Mouse (Mus musculus) embryonic facial prominence, embryonic 14.5 days (tissue): ENCODE data around the gene Gm38394. TPM values are rescaled to one million over a fixed set of nuclear protein-coding genes. Genes with fewer than 3 reads are reported as not detected.
"Not testable (repeated sequence)": the region's sequence is repeated elsewhere in the genome, so short reads cannot be mapped to it uniquely, and the experiment has no call there.

ENCODE experiments used
- ATAC-seq: fragments of 200-750 bp; cut with Nextera tagmentation; 2 replicates; pipeline ENCODE4 v1.8.0; 2017; ENCODE audit warnings: low read depth, moderate number of reproducible peaks, moderate TSS enrichment
- DNase-seq: peaks from one replicate; pipeline ENCODE4 v3.0.0-alpha.2; 2015; ENCODE audit warnings: low spot score
- H3K27ac ChIP-seq: fragments of 300-500 bp; sonication (generic); replicated peaks from 2 replicates; pipeline ENCODE4 v1.5.1; 2014; ENCODE audit warnings: low read depth, mild to moderate bottlenecking, low read length, moderate library complexity
- H3K27me3 ChIP-seq: fragments of 300-500 bp; sonication (generic); replicated peaks from 2 replicates; pipeline ENCODE4 v1.6.1; 2014; ENCODE audit warnings: low read length; ENCODE audit not compliant: control insufficient read depth, insufficient read depth
- H3K36me3 ChIP-seq: fragments of 300-500 bp; sonication (generic); 2 replicates; pipeline ENCODE4 v1.6.1; 2014; ENCODE audit warnings: low read length, mixed read lengths; ENCODE audit not compliant: control insufficient read depth, insufficient read depth
- H3K4me1 ChIP-seq: fragments of 300-500 bp; sonication (generic); 2 replicates; pipeline ENCODE4 v1.6.1; 2014; ENCODE audit warnings: antibody characterized with exemption, low read length; ENCODE audit not compliant: control insufficient read depth, insufficient read depth
- H3K4me2 ChIP-seq: fragments of 300-500 bp; sonication (generic); 2 replicates; pipeline ENCODE4 v1.6.1; 2014; ENCODE audit warnings: low read depth, mild to moderate bottlenecking, low read length, moderate library complexity, mixed read lengths
- H3K4me3 ChIP-seq: fragments of 300-500 bp; sonication (generic); 2 replicates; pipeline ENCODE4 v1.5.1; 2014; ENCODE audit warnings: low read depth, mild to moderate bottlenecking, low read length
- H3K9ac ChIP-seq: fragments of 300-500 bp; sonication (generic); 2 replicates; pipeline ENCODE4 v1.6.1; 2014; ENCODE audit warnings: low read depth, mild to moderate bottlenecking, low read length, moderate library complexity, mixed read lengths
- H3K9me3 ChIP-seq: fragments of 300-500 bp; sonication (generic); 2 replicates; pipeline ENCODE4 v1.6.1; 2016; ENCODE audit warnings: low read length; ENCODE audit not compliant: control insufficient read depth
- WGBS: fragments of 180-500 bp; shearing (Covaris S2); extraction: QIAGEN DNeasy Blood & Tissue Kit; methylation state at CpG from one replicate; pipeline ENCODE4 v1.1.7; 2014; 5-methylcytosine and 5-hydroxymethylcytosine counted together
- polyA plus RNA-seq: library from polyadenylated mRNA; unstranded; fragments of >200 nt; fragmentation: Nextera tagmentation; extraction: Ambion mirVana; gene quantifications from 2 replicates; pipeline ENCODE4 v1.2.1, GENCODE M21; 2014

Gm38394 gene
- polyA plus RNA-seq, 1 experiment from 2014 or later = 11.5 TPM

DNA sequence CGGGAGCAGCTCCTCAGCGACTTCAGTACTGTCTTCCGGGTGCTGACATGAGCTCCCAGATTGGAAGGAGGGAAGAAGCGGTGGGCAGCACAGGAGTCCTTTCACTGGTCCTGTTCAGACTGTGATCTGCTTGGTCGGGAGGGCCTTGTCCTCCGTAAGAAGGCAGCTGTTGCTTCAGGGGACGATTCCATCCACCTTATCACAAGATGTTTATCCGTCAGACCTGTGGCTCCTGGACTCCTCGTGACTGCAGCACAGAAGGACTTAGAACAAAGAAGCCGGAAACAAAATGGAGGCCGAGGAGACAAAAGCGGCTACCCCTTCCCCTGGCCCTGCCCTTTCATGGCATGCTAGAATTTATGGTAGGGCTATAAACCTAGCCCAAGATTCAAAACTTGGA, 9.1 kb upstream of the Gm38394 start:
- DNase-seq (no peak), ATAC-seq (no peak)
- no peaks in the 10 kb centered on the region for H3K9me3 ChIP-seq
- H3K36me3 ChIP-seq = no peaks in the 10 kb centered on the region
- no peak overlapping the region for H3K27ac ChIP-seq
- no peak overlapping the region for H3K4me2 ChIP-seq
- H3K4me1 ChIP-seq = no peaks in the 10 kb centered on the region
- no peaks in the 10 kb centered on the region for H3K27me3 ChIP-seq
- 85% methylated on average over 12 of the region's 12 CpGs for WGBS
- no peak overlapping the region for H3K4me3 ChIP-seq
- H3K9ac ChIP-seq = no peak overlapping the region

DNA sequence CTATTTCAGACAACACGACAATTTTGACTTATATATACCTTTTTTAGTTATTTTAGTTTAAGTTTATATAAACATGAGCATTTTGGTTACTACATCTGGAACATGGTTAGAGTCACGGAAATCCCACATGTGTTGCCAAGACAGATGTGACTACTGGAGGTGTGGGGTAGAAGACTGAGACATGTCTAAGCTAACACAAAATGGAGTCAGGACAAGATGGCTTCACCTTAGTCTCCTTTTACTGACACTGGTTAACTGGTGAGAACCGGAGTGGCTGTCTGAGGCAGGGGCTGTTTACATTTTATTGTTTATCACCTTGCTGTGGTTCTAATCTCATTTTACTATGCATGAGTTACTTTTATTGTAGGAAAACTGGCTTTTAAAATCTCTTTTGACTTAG, 7.5 kb upstream of the Gm38394 start:
- H3K4me3 ChIP-seq = no peak overlapping the region
- no peak for DNase-seq
- H3K4me1 ChIP-seq = no peaks in the 10 kb centered on the region
- H3K36me3 ChIP-seq = no peaks in the 10 kb centered on the region
- H3K9ac ChIP-seq = no peak overlapping the region
- 80% methylated on average over 3 of the region's 3 CpGs for WGBS
- no peak overlapping the region for H3K4me2 ChIP-seq
- H3K27ac ChIP-seq = no peak overlapping the region
- ATAC-seq = no peak
- no peaks in the 10 kb centered on the region for H3K9me3 ChIP-seq
- no peaks in the 10 kb centered on the region for H3K27me3 ChIP-seq

DNA sequence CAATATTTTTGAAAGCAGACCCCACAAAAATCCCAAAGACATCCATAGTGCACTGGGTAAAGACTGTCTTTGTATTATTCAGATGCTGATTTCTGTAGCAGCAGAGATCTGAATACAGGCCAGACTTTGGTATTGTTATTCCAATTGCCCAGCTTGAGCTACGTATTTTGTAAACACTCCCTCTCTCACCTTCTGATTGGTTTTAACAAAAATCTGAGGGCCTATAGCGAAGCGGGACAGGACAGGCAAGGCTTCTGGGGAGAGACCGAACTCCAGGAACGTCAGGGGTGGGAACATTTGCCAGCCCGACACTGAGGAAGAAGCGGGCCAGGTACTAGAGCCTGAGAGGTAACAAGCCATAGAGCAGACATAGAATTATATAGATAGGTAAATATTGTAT, 6.6 kb upstream of the Gm38394 start:
- Histone ChIP-seq H3K27me3 (no peaks in the 10 kb centered on the region), H3K36me3 (no peaks in the 10 kb centered on the region), H3K27ac (no peak overlapping the region), H3K4me1 (no peaks in the 10 kb centered on the region), H3K4me3 (no peak overlapping the region), H3K9me3 (no peaks in the 10 kb centered on the region), H3K9ac (no peak overlapping the region), H3K4me2 (no peak overlapping the region)
- WGBS = 44% methylated on average over 7 of the region's 7 CpGs
- no peak for DNase-seq
- no peak for ATAC-seq

DNA sequence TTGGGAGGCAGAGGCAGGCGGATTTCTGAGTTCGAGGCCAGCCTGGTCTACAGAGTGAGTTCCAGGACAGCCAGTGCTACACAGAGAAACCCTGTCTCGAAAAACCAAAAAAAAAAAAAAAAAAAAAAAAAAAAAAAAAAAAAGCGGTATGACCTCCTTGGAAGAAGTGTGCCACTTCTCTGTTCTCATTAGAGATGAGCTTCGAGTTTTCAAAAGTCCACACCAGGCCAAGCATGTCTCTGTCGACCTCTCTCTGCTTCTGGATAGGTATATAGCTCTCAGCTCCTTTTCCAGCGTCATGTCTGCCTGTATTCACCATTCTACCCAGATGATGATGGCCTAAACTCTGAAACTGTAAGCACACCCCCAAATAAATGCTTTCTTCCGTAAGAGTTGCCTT, 4.6 kb upstream of the Gm38394 start:
- not testable (repeated sequence) for H3K9ac ChIP-seq, H3K4me3 ChIP-seq, H3K27ac ChIP-seq, H3K4me2 ChIP-seq, H3K4me1 ChIP-seq, H3K9me3 ChIP-seq, H3K36me3 ChIP-seq, ATAC-seq, DNase-seq, H3K27me3 ChIP-seq
- 78% methylated on average over 7 of the region's 8 CpGs for WGBS

DNA sequence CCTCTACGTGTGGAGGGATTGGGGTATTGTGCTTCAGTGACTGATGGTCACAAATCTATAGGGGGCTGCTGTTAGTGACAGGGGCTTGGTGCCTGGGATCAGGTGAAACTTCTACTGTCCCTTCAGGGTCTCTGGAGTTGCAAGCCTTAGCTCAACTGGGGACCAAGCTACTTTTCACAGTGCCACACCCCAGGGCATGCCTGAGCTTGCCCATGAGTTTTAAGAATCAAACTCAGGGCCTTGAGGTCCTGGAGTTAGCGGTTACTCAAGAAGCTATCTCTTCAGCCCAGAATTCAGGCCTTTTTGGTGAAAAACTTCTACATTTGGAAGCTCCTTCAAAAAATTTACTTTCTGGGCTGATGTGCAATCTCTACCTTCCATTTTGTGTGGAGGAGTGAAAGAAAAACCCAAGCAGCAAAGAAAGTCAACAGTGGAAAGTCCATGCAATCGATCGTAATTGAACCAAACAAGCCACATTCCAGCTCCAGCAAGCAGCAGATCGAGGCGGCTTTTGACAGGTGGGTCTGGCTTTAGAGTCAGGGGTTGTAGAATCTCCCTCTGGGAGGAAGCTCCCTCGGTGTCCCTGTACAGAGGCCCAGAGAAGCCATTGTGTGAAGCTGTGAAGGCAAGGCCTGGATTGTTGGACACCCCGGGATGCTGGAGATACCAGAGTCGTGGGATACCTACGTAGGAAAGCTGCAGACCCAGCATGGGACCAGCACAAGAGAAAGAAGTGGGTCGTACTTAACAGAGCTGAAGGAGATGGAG, 3.3 kb upstream of the Gm38394 start:
- Histone ChIP-seq H3K36me3 (peaks cover 2% of the 10 kb centered on the region; the same call in 1 of the 2 replicates), H3K27ac (peak overlapping the region; percentile 44; the same call in 1 of the 2 replicates), H3K4me2 (no peak overlapping the region), H3K4me3 (no peak overlapping the region), H3K9ac (no peak overlapping the region), H3K4me1 (peaks cover 6% of the 10 kb centered on the region), H3K9me3 (no peaks in the 10 kb centered on the region), H3K27me3 (no peaks in the 10 kb centered on the region)
- 65% methylated on average over 11 of the region's 11 CpGs for WGBS
- ATAC-seq (no peak), DNase-seq (no peak)

DNA sequence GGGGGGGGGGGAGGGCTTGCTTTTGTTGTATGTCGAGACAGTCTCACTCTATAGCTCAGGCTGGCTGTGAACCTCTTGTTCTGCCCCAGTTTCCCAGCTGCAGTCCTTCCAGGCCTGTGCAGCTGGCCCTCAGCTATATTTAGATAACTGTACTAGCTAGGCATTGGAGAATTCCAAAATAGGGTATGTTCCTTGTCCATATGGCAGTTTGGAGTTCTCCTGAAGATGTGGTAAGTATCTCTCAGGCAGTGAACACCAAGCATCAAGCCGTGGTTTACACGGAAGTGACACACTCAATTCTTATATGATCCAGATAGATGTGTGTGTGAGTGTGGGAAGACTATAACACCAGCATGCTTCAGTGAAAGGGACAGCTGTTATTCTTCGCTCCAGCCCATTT, 2.3 kb upstream of the Gm38394 start:
- H3K27ac ChIP-seq = peak overlapping the region; percentile 44; the same call in 1 of the 2 replicates
- no peak overlapping the region for H3K4me2 ChIP-seq
- H3K4me3 ChIP-seq = no peak overlapping the region
- no peak for ATAC-seq
- peaks cover 12% of the 10 kb centered on the region; the same call in 1 of the 2 replicates for H3K36me3 ChIP-seq
- no peaks in the 10 kb centered on the region for H3K27me3 ChIP-seq
- no peak overlapping the region for H3K9ac ChIP-seq
- DNase-seq = peak; percentile 12
- 61% methylated on average over 4 of the region's 4 CpGs for WGBS
- peaks cover 14% of the 10 kb centered on the region for H3K4me1 ChIP-seq
- H3K9me3 ChIP-seq = no peaks in the 10 kb centered on the region

DNA sequence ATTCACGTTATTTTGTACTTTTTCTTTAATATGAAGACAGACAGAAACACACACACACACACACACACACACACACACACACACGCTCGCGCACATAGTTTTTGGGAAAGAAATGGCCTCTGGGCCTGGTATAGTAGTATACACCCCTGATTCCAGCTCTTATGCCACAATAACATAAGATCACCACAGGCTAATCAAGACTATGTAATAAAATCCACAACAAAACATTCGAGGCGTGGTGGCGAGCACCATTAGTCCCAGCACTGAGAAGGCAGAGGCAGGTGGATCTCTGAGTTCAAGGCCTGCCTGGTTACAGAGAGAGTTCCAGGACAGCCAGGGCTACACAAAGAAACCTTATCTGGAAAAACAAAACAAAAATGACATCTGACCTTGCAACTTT, 1.8 kb upstream of the Gm38394 start:
- no peak overlapping the region for H3K4me2 ChIP-seq
- H3K4me3 ChIP-seq = no peak overlapping the region
- DNase-seq (no peak), ATAC-seq (no peak)
- 95% methylated on average over 7 of the region's 7 CpGs for WGBS
- H3K27ac ChIP-seq = no peak overlapping the region; the same call in 1 of the 2 replicates
- H3K27me3 ChIP-seq = no peaks in the 10 kb centered on the region
- peaks cover 19% of the 10 kb centered on the region for H3K4me1 ChIP-seq
- peaks cover 17% of the 10 kb centered on the region for H3K36me3 ChIP-seq
- no peaks in the 10 kb centered on the region for H3K9me3 ChIP-seq
- H3K9ac ChIP-seq = no peak overlapping the region

DNA sequence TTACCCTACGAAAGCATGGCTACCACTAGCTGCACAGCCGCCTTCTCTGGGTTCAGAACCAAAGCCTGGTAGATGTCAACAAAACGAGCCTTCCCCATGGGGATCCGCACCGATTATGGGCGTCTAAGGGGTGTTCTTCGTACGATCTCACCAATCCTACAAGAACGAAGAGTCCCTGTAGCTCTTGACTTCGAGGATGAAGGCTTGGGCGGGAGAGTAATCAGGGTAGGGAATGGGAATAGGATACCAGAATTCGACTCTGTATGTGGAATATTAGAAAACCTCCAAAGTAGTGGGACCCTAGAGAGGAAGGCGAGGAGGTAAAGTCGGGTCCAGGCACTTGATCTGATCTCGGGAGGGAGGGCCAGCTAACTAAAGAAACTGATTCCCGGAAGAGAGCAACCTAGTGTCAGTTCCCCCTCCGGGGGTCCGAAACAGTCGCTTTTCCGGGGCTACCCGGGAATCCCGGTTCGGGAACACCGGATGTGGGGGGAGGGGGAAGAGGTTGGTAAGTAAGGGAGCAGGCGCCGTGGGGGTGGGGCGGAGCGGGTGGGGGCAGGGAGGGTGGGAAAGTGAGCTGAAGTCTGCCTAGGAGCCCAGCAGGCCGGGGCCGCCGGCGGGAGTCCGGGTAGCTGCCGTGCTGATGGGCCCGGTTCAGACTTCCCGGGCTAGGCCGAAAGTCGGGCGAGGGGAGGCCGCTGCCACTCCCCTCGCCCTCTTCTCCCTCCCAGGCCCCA, 484 bp downstream of the Gm38394 start, which contains the start of gene Zbed6:
Gene Zbed6 (minus strand): TSS at position 420 of the 737 bp plus-strand sequence.
- DNase-seq (peak; percentile 79), ATAC-seq (peak; percentile 81)
- Histone ChIP-seq H3K27ac (peak within 1 kb of the TSS; percentile 97), H3K4me3 (peak within 1 kb of the TSS; percentile 64), H3K4me2 (peak within 1 kb of the TSS; percentile 73), H3K9ac (peak within 1 kb of the TSS; percentile 92), H3K36me3 (peaks cover 34% of the 10 kb centered on the region), H3K9me3 (no peaks in the 10 kb centered on the region), H3K27me3 (no peaks in the 10 kb centered on the region), H3K4me1 (peaks cover 26% of the 10 kb centered on the region)
- WGBS = under 1% methylated on average over 19 of the region's 41 CpGs
